Mouse (Mus musculus) liver, embryonic 13.5 days (tissue): ENCODE measurements around the gene Dnajc1. TPM values are rescaled to one million over a fixed set of nuclear protein-coding genes. Genes with fewer than 3 reads are reported as not detected.

Experiments
- ATAC-seq: fragments of 200-750 bp; cut with Nextera tagmentation; 2 replicates; pipeline ENCODE4 v1.8.0; 2017; ENCODE audit warnings: low read depth, mild to moderate bottlenecking, moderate number of reproducible peaks, moderate library complexity
- DNase-seq: peaks from one replicate; pipeline ENCODE4 v3.0.0; 2022
- H3K27ac ChIP-seq: fragments of 300-500 bp; sonication (generic); 2 replicates; pipeline ENCODE4 v1.5.1; 2015; ENCODE audit warnings: moderate library complexity, mild to moderate bottlenecking, inconsistent platforms
- H3K27me3 ChIP-seq: fragments of 300-500 bp; sonication (generic); 2 replicates; pipeline ENCODE4 v1.6.1; 2015; ENCODE audit warnings: mild to moderate bottlenecking, inconsistent platforms
- H3K36me3 ChIP-seq: fragments of 300-500 bp; sonication (generic); 2 replicates; pipeline ENCODE4 v1.6.1; 2015; ENCODE audit warnings: mild to moderate bottlenecking, inconsistent platforms
- H3K4me1 ChIP-seq: fragments of 300-500 bp; sonication (generic); replicated peaks from 2 replicates; pipeline ENCODE4 v1.6.1; 2015; ENCODE audit warnings: inconsistent platforms
- H3K4me2 ChIP-seq: fragments of 300-500 bp; sonication (generic); 2 replicates; pipeline ENCODE4 v1.6.1; 2015; ENCODE audit warnings: inconsistent platforms, mild to moderate bottlenecking, moderate library complexity
- H3K4me3 ChIP-seq: fragments of 300-500 bp; sonication (generic); replicated peaks from 2 replicates; pipeline ENCODE4 v1.5.1; 2015; ENCODE audit warnings: mild to moderate bottlenecking, inconsistent platforms
- H3K9ac ChIP-seq: fragments of 300-500 bp; sonication (generic); 2 replicates; pipeline ENCODE4 v1.6.1; 2015; ENCODE audit warnings: mild to moderate bottlenecking, inconsistent platforms
- H3K9me3 ChIP-seq: fragments of 300-500 bp; sonication (generic); replicated peaks from 2 replicates; pipeline ENCODE4 v1.6.1; 2016; ENCODE audit warnings: inconsistent platforms
- WGBS: fragments of 180-500 bp; shearing (Covaris S2); methylation state at CpG from one replicate; pipeline ENCODE4 v1.1.7; 2015; ENCODE audit not compliant: insufficient replicate concordance; 5-methylcytosine and 5-hydroxymethylcytosine counted together
- polyA plus RNA-seq: library from polyadenylated mRNA; unstranded; fragments of >200 nt; fragmentation: Nextera tagmentation; extraction: Ambion mirVana; gene quantifications from 2 replicates; pipeline ENCODE4 v1.2.1, GENCODE M21; 2015

The Dnajc1 gene
- polyA plus RNA-seq, 1 experiment from 2014 or later, result 10.4 TPM

- Histone ChIP-seq H3K9ac (no peak overlapping the region), H3K36me3 (peaks cover 62% of the 10 kb centered on the region)
- no peak for ATAC-seq
Observed at GRCm38 (mm10) chr2:18183079-18183478, 209.6 kb downstream of the Dnajc1 start.

DNA sequence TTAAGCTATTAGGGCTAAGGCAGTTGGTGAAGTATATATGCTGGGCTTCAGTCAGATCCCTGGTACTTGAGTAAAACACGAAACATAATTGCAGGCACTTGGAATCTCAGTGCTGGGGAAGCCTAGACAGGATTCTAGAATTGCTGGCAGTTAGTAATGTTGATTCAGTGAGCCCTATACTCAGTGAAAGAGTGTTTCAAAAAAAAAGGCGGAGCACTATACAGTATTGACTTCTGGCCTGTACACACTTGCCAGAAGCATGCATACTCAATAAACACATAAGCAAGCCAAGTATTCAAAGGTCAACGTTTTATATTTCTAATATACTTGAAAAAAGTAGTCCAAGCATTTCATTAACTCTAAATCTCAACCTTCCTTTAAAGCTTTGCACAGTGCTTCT is 211.0 kb downstream of the Dnajc1 start:
- Histone ChIP-seq H3K9ac (no peak overlapping the region), H3K9me3 (no peaks in the 10 kb centered on the region), H3K4me2 (no peak overlapping the region), H3K4me3 (no peak overlapping the region), H3K36me3 (peaks cover 63% of the 10 kb centered on the region), H3K27me3 (no peaks in the 10 kb centered on the region), H3K27ac (no peak overlapping the region), H3K4me1 (no peaks in the 10 kb centered on the region)
- WGBS, result 79% methylated on average over 3 of the region's 3 CpGs
- ATAC-seq (no peak), DNase-seq (no peak)

More at GRCm38 (mm10) chr2:18183079-18183478, 209.6 kb downstream of the Dnajc1 start:
- DNase-seq, result no peak
- no peaks in the 10 kb centered on the region for H3K27me3 ChIP-seq
- H3K4me3 ChIP-seq, result no peak overlapping the region
- H3K9me3 ChIP-seq, result no peaks in the 10 kb centered on the region
- H3K4me1 ChIP-seq, result no peaks in the 10 kb centered on the region
- no peak overlapping the region for H3K4me2 ChIP-seq
- no peak overlapping the region for H3K27ac ChIP-seq

DNA sequence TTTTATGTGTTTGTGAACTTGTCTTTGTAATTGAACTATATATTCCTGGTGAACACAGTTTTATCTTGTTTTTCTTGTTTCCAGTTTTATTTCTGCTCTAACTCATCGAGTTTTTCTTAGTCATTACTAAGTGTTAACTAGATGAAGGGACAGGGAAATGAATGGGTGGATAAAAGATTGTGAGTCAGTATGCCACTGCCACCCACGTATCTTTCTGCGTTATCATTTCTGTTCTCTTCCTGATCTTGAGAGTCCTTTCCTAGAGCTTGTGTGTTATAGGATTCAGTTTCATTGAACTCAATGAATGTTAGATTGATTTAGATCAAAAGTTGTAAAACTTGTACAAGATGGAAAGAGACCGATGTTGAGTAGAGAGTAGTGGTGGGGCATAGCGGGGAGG is 212.3 kb downstream of the Dnajc1 start:
- WGBS, result 84% methylated on average over 5 of the region's 5 CpGs

GRCm38 (mm10) chr2:18176235-18176634 is 216.4 kb downstream of the Dnajc1 start:
- WGBS, result 79% methylated on average over 3 of the region's 3 CpGs
- H3K4me2 ChIP-seq, result no peak overlapping the region
- no peak overlapping the region for H3K27ac ChIP-seq
- no peak for DNase-seq
- H3K36me3 ChIP-seq, result peaks cover 59% of the 10 kb centered on the region
- H3K4me1 ChIP-seq, result no peaks in the 10 kb centered on the region
- H3K27me3 ChIP-seq, result no peaks in the 10 kb centered on the region
- H3K9ac ChIP-seq, result no peak overlapping the region
- no peak overlapping the region for H3K4me3 ChIP-seq
- no peak for ATAC-seq
- no peaks in the 10 kb centered on the region for H3K9me3 ChIP-seq

More for the DNA sequence above, 212.3 kb downstream of the Dnajc1 start:
- Histone ChIP-seq H3K4me3 (no peak overlapping the region), H3K36me3 (peaks cover 59% of the 10 kb centered on the region), H3K9ac (no peak overlapping the region), H3K4me2 (no peak overlapping the region), H3K27me3 (no peaks in the 10 kb centered on the region), H3K4me1 (no peaks in the 10 kb centered on the region), H3K9me3 (no peaks in the 10 kb centered on the region), H3K27ac (no peak overlapping the region)
- DNase-seq, result no peak
- no peak for ATAC-seq

DNA sequence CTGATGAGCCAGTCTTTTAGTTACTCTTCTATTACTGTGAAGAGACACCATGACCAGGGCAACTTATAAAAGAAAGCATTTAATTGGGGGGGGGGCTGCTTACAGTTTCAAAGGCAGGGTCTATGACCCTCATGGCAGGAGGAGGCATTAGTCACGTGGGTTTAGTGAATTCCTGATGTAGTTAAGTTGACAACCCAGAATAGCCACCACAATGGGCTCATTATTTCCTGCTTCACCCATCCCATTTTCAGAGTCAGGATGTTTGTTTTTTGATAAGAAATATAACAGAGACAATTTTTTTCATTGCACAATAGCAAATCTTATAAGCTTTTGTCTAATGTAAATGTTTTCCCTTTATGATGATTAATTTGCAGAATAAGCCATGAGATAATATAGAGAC is 217.4 kb downstream of the Dnajc1 start:
- no peaks in the 10 kb centered on the region for H3K9me3 ChIP-seq
- no peak overlapping the region for H3K27ac ChIP-seq
- H3K9ac ChIP-seq, result no peak overlapping the region
- H3K36me3 ChIP-seq, result peaks cover 58% of the 10 kb centered on the region
- 63% methylated on average over 1 of the region's 1 CpGs for WGBS
- no peaks in the 10 kb centered on the region for H3K27me3 ChIP-seq
- DNase-seq, result no peak
- H3K4me2 ChIP-seq, result no peak overlapping the region
- ATAC-seq, result no peak
- no peak overlapping the region for H3K4me3 ChIP-seq
- H3K4me1 ChIP-seq, result no peaks in the 10 kb centered on the region

DNA sequence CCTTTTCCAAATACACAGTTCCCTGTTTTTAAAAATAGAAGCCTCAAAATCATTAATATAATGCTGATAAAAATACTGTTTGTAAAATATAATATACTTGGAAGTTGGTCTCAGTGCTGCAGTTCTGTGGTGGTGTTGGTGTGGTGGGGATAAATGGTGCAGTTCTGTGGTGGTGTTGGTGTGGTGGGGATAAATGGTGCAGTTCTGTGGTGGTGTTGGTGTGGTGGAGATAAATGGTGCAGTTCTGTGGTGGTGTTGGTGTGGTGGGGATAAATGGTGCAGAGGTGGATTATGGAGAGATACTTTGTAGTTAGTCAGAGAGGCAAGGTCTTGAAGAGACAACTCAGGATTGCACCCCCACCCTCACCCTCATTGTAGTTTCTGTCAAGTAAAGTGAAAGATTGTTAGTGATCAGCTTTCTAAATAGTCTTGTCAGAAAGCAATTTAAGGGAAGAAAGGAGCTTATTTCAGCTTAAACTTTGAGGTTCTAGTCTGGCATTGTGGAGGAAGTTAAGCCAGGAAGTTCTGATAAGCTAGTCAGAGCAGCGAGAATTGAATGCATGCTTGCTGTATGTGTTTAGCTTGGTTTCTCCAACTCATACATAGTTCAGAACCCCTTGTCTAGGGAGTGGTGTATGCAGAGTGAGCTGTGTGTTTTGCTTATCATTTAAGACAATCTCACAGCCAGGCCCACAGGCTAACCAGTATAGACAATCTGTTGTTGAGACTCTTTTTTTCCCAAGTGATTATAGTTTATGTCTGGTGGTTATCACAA is 223.3 kb downstream of the Dnajc1 start:
- no peak for ATAC-seq
- DNase-seq, result no peak
- Histone ChIP-seq H3K9ac (no peak overlapping the region), H3K4me3 (no peak overlapping the region), H3K9me3 (no peaks in the 10 kb centered on the region), H3K4me2 (no peak overlapping the region), H3K4me1 (peaks cover 6% of the 10 kb centered on the region), H3K27ac (no peak overlapping the region), H3K27me3 (no peaks in the 10 kb centered on the region), H3K36me3 (peaks cover 31% of the 10 kb centered on the region)
- 18% methylated on average over 1 of the region's 1 CpGs for WGBS

DNA sequence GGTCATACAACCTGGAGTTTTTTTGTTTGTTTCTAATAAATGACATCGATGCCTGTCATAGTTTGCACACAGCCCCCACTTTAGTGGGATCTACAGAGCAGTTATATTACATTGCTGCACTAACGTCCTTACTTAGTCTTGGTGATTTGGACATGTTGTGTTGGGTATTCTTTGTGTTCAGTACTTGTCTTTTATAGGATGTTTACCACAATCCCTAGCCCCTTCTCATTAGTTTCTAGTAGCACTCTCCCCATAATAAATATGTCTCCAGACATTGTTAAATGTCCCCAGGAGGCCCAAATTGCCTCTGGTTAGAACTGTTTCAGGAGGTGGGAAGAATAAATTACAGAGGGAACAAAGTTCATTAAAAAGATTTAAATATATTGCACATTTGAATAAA is 227.1 kb downstream of the Dnajc1 start:
- WGBS, result 87% methylated on average over 2 of the region's 2 CpGs
- Histone ChIP-seq H3K27me3 (no peaks in the 10 kb centered on the region), H3K4me1 (peaks cover 6% of the 10 kb centered on the region), H3K4me2 (no peak overlapping the region), H3K9me3 (no peaks in the 10 kb centered on the region), H3K27ac (no peak overlapping the region), H3K36me3 (peaks cover 28% of the 10 kb centered on the region), H3K4me3 (no peak overlapping the region), H3K9ac (no peak overlapping the region)
- ATAC-seq, result no peak
- no peak for DNase-seq

DNA sequence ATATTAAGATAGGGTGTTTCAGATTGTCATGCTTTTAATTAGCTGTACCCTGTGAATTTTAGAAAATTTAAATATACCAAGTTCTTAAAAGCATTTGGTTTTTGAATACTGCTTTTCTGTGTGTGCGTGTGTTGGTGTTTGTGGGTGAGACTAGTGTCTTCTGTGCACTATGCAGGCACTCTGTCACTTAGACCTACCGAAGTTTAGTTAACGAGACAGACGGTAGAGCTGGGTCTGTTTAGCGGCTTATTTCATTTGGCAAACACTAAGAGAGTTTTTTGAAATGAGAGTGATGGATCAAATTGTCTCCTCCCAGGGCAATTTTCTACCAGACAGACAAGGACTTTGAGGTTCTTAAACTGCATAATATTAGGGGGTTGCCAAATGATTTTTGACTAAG is 231.6 kb downstream of the Dnajc1 start:
- peaks cover 33% of the 10 kb centered on the region for H3K36me3 ChIP-seq
- H3K27me3 ChIP-seq, result no peaks in the 10 kb centered on the region
- DNase-seq (no peak), ATAC-seq (no peak)
- no peak overlapping the region for H3K27ac ChIP-seq
- no peak overlapping the region for H3K4me3 ChIP-seq
- H3K4me2 ChIP-seq, result no peak overlapping the region
- H3K4me1 ChIP-seq, result no peaks in the 10 kb centered on the region
- 90% methylated on average over 5 of the region's 5 CpGs for WGBS
- H3K9me3 ChIP-seq, result no peaks in the 10 kb centered on the region
- H3K9ac ChIP-seq, result no peak overlapping the region

- no peak overlapping the region for H3K9ac ChIP-seq
- no peaks in the 10 kb centered on the region for H3K4me1 ChIP-seq
- ATAC-seq (no peak), DNase-seq (no peak)
- H3K27me3 ChIP-seq, result no peaks in the 10 kb centered on the region
- 86% methylated on average over 3 of the region's 3 CpGs for WGBS
- peaks cover 42% of the 10 kb centered on the region for H3K36me3 ChIP-seq
- no peak overlapping the region for H3K4me3 ChIP-seq
- H3K27ac ChIP-seq, result no peak overlapping the region
- H3K4me2 ChIP-seq, result no peak overlapping the region
- H3K9me3 ChIP-seq, result no peaks in the 10 kb centered on the region
Observed at GRCm38 (mm10) chr2:18159426-18159825, 233.2 kb downstream of the Dnajc1 start.

DNA sequence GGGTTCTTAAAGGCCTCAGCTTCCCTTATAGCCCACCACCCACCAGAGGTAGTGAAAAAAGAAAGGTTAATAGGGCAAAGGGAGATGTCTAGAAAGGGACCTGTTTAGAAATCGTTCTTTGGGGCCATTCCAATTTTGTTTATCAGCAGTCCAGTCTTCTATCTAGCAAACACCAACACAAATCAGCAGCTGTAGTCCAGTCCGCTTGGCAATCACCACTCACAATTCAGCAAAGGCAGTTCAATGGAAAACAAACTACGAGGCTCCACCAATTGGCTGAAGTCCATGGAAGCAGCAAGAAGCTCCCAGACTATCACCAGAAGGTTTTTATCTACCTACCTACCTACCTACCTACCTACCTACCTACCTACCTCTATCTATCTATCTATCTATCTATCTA is 236.5 kb downstream of the Dnajc1 start:
- no peaks in the 10 kb centered on the region for H3K27me3 ChIP-seq
- no peak for DNase-seq
- no peaks in the 10 kb centered on the region for H3K9me3 ChIP-seq
- H3K9ac ChIP-seq, result no peak overlapping the region
- H3K36me3 ChIP-seq, result peaks cover 48% of the 10 kb centered on the region
- H3K27ac ChIP-seq, result no peak overlapping the region
- H3K4me1 ChIP-seq, result no peaks in the 10 kb centered on the region
- ATAC-seq, result no peak
- WGBS, result 86% methylated on average over 3 of the region's 3 CpGs
- H3K4me2 ChIP-seq, result no peak overlapping the region
- H3K4me3 ChIP-seq, result no peak overlapping the region
